Mouse (Mus musculus) embryonic fibroblast, embryonic 13.5 days (primary cell): ENCODE results near the gene Ffar3.

Experiments used
- CTCF ChIP-seq: IDR thresholded peaks from 2 replicates; pipeline ENCODE4 v1.5.1; 2011; ENCODE audit warnings: mild to moderate bottlenecking, control low read depth, low read length, moderate library complexity, borderline replicate concordance; ENCODE audit not compliant: insufficient read depth
- POLR2A ChIP-seq: IDR thresholded peaks from 2 replicates; pipeline ENCODE4 v1.6.1; 2011; ENCODE audit warnings: low read depth, mild to moderate bottlenecking, control low read depth, low read length, moderate library complexity

GRCm38 (mm10) chr7:30820131-30820530, 35.8 kb downstream of the Ffar3 start:
- TF ChIP-seq POLR2A = no peak
- TF ChIP-seq CTCF = no peak
